Mouse (Mus musculus): ENCODE measurements around the gene Caskin2.

The Caskin2 gene

GRCm38 (mm10) chr11:115831518-115831917 is 18.1 kb upstream of the Caskin2 start:
- DNase-seq (ENCODE audit: low spot score) = no peak

- DNase-seq (ENCODE audit: low spot score) = peak; percentile 34
Observed at GRCm38 (mm10) chr11:115830550-115831325, 17.3 kb upstream of the Caskin2 start.

- DNase-seq (ENCODE audit: low spot score) = no peak
Observed at GRCm38 (mm10) chr11:115829036-115829435, 15.6 kb upstream of the Caskin2 start.

GRCm38 (mm10) chr11:115827624-115828023 is 14.2 kb upstream of the Caskin2 start:
- no peak for DNase-seq (ENCODE audit: low spot score)

- no peak for DNase-seq (ENCODE audit: low spot score)
Observed at GRCm38 (mm10) chr11:115826487-115826886, 13.0 kb upstream of the Caskin2 start.

GRCm38 (mm10) chr11:115824813-115825212 is 11.4 kb upstream of the Caskin2 start:
- no peak for DNase-seq (ENCODE audit: low spot score)

GRCm38 (mm10) chr11:115823774-115824740 is 10.6 kb upstream of the Caskin2 start, which contains the start of gene Llgl2:
Gene Llgl2 (plus strand): TSS chr11:115824049.
- DNase-seq (ENCODE audit: low spot score) = peak; percentile 87

GRCm38 (mm10) chr11:115821001-115821400 is 7.6 kb upstream of the Caskin2 start:
- DNase-seq (ENCODE audit: low spot score) = no peak

- DNase-seq (ENCODE audit: low spot score) = no peak
Observed at GRCm38 (mm10) chr11:115819915-115820623, 6.6 kb upstream of the Caskin2 start.

- no peak for DNase-seq (ENCODE audit: low spot score)
Observed at GRCm38 (mm10) chr11:115817331-115817730, 3.9 kb upstream of the Caskin2 start.

GRCm38 (mm10) chr11:115814605-115815450 is 1.4 kb upstream of the Caskin2 start, which contains the start of gene Tsen54:
Gene Tsen54 (plus strand): TSS chr11:115814724.
- peak; percentile 91 for DNase-seq (ENCODE audit: low spot score)

- no peak for DNase-seq (ENCODE audit: low spot score)
Observed at GRCm38 (mm10) chr11:115812533-115813420, 662 bp downstream of the Caskin2 start.

GRCm38 (mm10) chr11:115812095-115812494 is 1.3 kb downstream of the Caskin2 start:
- DNase-seq (ENCODE audit: low spot score) = no peak

- DNase-seq (ENCODE audit: low spot score) = no peak
Observed at GRCm38 (mm10) chr11:115811381-115812093, 1.9 kb downstream of the Caskin2 start.

GRCm38 (mm10) chr11:115810377-115810776 is 3.1 kb downstream of the Caskin2 start:
- DNase-seq (ENCODE audit: low spot score) = peak; percentile 40

GRCm38 (mm10) chr11:115809311-115809781 is 4.1 kb downstream of the Caskin2 start:
- no peak for DNase-seq (ENCODE audit: low spot score)

GRCm38 (mm10) chr11:115808696-115809310 is 4.6 kb downstream of the Caskin2 start:
- no peak for DNase-seq (ENCODE audit: low spot score)

- no peak for DNase-seq (ENCODE audit: low spot score)
Observed at GRCm38 (mm10) chr11:115807971-115808370, 5.5 kb downstream of the Caskin2 start.

GRCm38 (mm10) chr11:115807306-115807705 is 6.1 kb downstream of the Caskin2 start:
- no peak for DNase-seq (ENCODE audit: low spot score)
